Mouse (Mus musculus): Measurements from ENCODE around the gene Fgfr2. TPM values are rescaled to one million over a fixed set of nuclear protein-coding genes. Genes with fewer than 3 reads are reported as not detected.

Fgfr2 gene
- total RNA-seq, 2 experiments from 2014 or later = 1.7 to 3.7 TPM

DNA sequence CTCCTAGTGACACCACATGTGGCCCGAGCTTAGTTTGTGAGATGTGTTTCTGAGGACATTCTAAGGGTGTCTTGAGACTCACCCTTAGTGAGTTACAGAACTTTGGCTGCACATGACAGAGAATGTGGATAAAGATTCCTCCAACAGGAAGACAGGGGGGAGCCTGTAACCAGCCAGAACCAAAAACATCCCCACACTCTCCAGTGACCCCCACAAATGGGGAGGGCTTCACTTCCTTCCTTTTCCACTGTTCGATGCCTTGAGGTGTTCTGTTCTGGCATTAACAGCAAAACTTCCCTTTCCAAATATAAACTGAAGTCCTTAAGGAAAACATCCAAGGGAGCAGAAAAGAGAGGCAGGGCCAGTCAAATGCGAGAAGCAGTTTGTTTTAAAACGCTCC, 886.0 kb downstream of the Fgfr2 start:
- ATAC-seq (replicated peaks; ENCODE audit: low FRiP score, poor library complexity, severe bottlenecking) = no peak

- ATAC-seq (replicated peaks; ENCODE audit: low FRiP score, poor library complexity, severe bottlenecking) = no peak
Observed at GRCm38 (mm10) chr7:132236789-132237188, 886.4 kb downstream of the Fgfr2 start.

- ATAC-seq (replicated peaks; ENCODE audit: low FRiP score, poor library complexity, severe bottlenecking) = no peak
Observed at GRCm38 (mm10) chr7:132234250-132234649, 888.9 kb downstream of the Fgfr2 start.

DNA sequence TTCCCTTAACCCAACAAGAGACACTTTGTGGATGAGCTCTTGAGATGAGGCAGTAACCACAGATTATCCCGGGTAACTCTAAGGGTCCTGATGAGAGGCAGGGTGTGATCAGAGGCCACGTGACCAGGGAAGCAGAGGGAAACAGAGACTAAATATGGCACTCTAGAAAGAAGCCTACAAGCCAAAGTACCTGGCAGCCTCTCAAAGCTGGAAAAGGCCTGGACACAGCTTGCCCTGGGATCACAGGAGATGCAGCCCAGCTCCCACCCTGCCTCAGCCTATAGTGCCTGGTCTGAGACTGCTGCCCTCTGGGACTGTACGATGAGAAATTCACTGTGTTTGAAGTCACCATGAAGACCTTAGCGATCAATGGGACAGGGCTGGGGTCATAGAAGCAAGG, 889.4 kb downstream of the Fgfr2 start:
- no peak for ATAC-seq (replicated peaks; ENCODE audit: low FRiP score, poor library complexity, severe bottlenecking)

- ATAC-seq (replicated peaks; ENCODE audit: low FRiP score, poor library complexity, severe bottlenecking) = no peak
Observed at GRCm38 (mm10) chr7:132232937-132233336, 890.2 kb downstream of the Fgfr2 start.

DNA sequence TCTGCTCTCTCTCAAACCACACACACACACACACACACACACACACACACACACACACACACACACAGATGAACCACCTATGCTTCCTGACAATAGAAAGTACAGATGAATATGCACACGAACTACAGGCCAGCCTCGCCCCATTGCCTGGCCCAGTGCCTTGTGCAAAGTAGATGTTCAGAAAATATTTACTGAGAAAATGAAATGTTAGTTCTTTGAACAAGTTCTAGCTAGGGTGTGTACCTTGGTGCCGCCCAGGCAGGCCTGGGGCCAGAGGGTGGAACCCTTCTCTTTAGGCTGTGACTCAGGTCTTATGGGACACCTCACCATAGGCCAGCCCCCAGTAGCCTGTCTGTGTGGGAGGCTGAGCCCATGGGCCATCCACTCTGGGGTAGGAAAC, 891.7 kb downstream of the Fgfr2 start:
- ATAC-seq (replicated peaks; ENCODE audit: low FRiP score, poor library complexity, severe bottlenecking) = no peak

DNA sequence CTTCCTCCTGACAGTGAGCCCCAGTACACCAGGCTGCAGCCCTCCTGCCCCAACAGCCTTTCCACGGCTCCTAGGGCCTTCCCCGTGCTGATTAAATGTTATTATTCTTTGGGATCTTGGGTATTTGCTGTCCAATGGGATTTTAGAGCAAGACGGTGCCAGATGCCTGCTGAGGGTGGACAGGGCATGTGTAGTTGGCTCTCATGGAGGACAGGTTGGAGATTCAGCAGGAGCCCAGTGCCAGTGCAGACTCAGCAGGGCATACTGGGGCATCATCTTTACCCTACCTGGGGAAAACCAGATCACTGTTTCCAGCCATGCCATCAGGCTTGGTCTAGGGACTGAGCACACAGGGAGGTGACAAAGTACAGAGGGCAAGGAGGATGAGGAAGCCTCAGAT, 892.2 kb downstream of the Fgfr2 start:
- ATAC-seq (replicated peaks; ENCODE audit: low FRiP score, poor library complexity, severe bottlenecking) = no peak

GRCm38 (mm10) chr7:132227075-132227640, 896.0 kb downstream of the Fgfr2 start:
- no peak for ATAC-seq (replicated peaks; ENCODE audit: low FRiP score, poor library complexity, severe bottlenecking)

DNA sequence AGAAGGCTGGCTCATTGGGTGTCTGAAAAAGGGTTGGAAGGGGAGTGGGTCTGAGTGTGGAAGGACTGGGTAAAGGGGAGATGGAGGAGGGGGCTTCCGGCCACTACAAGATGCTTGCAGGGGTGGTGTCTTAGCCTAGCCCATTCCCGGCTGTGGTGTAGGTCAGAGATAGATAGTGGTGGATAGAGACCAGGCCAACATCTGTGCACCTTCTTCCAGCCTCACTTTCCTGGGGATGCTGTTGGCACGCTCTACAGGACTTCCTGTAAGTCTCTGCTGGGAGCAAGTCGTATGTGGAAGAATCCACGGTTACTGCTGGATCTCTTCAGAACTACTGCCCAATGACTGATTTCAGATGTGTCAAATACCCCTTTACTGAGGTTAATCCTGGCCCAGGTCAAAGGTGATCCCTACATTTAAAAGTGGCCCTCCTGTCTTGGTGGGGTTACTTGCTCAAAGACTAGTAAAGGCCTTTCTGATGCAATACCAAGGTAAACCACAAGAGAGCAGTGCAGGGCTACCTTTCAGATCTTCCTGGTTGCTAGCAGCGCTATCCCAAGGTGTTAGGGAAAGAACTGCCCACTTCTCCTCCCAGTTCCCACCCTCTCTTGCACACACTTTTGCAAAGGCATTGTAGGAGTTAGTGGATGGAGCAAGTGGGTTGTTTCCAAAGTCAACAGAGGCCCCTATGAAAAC, 896.6 kb downstream of the Fgfr2 start:
- ATAC-seq (replicated peaks; ENCODE audit: low FRiP score, poor library complexity, severe bottlenecking) = no peak

- no peak for ATAC-seq (replicated peaks; ENCODE audit: low FRiP score, poor library complexity, severe bottlenecking)
Observed at GRCm38 (mm10) chr7:132223452-132224141, 899.6 kb downstream of the Fgfr2 start.

DNA sequence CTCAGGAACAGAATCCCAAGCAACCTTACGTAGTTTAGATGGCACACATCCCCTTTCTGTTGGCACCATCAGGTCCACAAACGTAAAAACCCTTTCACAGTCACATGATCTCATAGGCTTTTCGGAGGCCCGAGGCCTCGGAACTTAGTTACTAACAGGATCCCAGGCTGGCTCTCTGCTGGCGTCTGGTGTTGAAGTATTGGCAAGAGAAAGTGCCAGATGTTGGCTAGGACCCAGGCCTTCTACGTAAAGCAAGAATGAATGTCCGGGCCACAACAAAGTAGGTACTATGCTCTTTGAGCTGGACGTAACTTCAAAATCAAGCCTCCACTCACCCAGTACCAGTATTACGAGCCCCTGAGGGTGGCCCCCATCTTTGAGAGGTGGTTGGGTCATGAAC, 909.1 kb downstream of the Fgfr2 start:
- ATAC-seq (replicated peaks; ENCODE audit: low FRiP score, poor library complexity, severe bottlenecking) = no peak

DNA sequence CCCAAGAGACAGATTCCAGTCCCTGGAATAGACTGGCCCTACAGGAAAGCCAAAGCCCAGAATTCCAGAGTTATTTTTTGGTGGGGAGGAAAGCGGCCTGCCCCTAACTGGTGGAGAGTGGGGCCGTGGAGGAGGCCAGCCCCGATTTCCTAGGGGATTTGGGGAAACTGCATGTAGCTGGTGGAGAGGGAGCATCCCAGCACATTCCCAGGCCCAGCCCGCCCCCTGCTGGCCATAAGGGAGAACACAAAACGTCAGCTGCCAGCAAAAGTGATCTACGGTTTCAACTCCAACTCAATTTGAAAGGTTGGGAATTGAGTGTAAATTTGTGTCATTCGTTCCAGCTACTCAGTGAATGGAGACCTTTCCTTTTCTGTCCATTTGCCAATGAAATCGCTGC, 909.7 kb downstream of the Fgfr2 start:
- ATAC-seq (replicated peaks; ENCODE audit: low FRiP score, poor library complexity, severe bottlenecking) = no peak

DNA sequence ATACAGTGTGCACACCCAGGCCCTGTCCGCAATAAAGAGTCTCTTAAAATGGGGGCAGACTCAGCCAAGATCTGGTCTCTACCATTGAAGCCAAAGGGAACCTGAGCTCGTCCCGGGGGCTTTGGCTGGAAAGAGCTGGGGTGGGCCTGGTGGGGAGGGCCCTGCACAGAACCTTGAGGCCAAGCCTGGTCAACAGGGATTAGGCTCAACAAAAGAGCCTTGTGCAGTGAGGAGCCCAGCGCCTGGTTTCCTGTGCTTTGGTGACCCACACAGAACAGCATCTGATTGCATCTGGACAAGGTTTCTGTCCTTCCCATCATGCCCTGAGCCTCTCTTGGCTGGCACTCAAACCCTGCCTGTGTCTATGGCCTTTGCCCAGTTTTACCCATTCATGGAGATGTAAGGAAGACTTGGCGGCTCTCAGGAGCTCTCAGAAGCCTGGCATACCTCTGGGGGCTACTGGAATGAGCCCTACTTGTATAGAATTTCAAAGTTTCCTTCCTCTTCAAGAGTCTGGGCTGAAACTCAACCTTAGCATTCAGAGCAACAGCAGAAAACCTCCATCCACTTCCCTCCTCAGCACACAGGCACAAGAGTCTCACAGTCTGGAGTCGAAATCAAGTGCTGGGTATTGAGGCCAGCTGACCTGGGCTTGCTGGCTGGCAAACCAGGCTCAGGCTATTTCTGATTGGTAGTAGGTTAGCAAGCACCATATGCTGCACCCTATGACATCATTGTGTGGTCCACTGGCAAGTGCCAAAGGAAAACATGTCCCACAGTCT, 911.0 kb downstream of the Fgfr2 start:
- ATAC-seq (replicated peaks; ENCODE audit: low FRiP score, poor library complexity, severe bottlenecking) = no peak

GRCm38 (mm10) chr7:132210616-132211015, 912.5 kb downstream of the Fgfr2 start:
- ATAC-seq (replicated peaks; ENCODE audit: low FRiP score, poor library complexity, severe bottlenecking) = no peak

- no peak for ATAC-seq (replicated peaks; ENCODE audit: low FRiP score, poor library complexity, severe bottlenecking)
Observed at GRCm38 (mm10) chr7:132208946-132209651, 914.1 kb downstream of the Fgfr2 start.

DNA sequence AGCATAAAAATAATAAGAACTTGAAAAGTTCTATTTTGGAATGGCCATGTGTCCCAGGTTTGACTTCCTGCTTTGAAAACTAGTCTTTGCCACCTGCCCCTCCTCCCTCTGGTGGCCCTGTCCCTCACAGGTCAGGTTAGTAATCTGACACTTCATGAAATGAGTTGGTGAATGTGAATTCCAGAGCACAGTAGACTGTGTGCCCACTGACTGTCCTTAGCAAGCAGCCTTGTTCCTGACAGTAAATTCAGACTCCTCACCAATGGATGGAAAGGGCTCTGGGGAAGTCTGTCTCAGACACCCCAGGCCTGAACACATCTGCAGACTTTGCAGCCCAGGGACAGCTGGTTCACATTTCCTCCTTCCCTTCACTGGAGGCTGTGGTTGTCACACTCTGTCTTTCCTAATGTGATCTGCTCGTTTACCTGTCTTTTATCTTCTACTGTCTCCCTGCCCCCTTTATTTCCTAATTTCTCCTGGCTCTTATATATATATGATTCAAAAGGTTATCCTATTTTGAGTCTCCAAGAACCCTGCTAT, 919.0 kb downstream of the Fgfr2 start:
- no peak for ATAC-seq (replicated peaks; ENCODE audit: low FRiP score, poor library complexity, severe bottlenecking)

DNA sequence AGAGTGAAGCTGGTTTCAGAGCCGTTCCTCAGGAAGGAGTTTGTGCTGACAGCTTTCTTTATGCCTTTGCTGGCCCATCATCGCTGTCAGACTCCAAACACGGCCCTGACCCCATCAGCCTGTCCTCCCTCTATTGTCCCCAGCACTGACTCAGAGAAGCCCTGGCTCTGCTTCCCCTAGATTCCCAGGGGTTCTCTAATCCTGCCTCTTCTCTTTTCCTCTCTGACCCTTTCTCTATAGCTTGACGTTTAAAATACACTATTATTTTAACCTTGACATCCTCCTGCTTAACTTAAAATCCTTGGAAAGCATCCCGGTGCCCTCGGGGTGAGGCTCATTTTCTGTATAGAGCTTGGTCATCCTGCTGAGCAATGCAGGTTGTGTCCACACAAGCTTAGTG, 923.5 kb downstream of the Fgfr2 start:
- no peak for ATAC-seq (replicated peaks; ENCODE audit: low FRiP score, poor library complexity, severe bottlenecking)

DNA sequence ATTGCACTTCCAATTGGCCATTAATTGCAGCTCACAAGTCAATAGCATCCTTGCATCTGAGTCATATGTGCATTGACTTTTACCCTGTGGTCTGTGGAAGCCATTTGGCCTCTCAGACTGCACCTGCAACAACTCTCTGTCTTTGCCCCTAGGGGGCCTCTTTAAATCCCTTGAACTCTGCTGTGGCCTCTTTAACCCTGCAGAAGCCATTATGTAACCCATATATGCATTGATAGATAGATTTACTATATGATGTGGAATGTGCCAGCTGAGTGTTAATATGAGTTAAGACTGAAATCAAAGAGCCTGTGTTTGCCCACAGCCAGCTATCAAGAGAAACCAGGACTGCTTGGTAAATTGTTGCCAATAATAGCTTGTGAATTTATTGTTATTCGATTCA, 924.3 kb downstream of the Fgfr2 start:
- ATAC-seq (replicated peaks; ENCODE audit: low FRiP score, poor library complexity, severe bottlenecking) = no peak

DNA sequence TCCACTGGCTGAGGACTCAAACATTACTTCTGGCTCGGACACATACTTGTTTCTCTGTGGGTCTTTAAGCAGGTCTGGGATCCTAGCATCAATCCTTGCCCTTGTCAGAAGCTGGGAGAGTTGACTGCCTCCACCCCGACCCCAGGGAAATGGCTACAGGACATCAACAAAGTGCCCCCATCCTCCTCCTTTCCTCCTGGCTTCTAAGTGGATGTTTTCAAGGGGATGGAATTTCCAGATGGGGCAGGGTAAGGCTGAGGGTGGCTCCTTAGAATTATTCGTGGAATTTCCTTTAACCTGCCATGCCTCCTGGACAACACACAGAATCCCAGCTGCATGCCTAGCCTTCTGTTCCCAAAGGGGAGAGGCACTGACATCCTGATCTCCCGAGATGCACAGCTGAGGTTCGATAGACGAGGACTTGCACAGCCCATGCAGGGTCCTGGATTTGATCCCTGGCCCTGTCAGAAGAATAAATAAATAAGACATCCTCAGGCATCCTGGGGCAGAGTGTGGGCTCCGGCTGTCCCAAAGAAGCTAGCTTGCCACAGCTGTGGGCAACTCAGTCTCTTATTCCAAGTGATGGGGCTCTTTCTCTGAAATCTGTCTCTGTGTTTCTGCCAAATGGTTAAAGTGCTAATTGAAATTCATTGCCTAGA, 925.2 kb downstream of the Fgfr2 start:
- no peak for ATAC-seq (replicated peaks; ENCODE audit: low FRiP score, poor library complexity, severe bottlenecking)
